Mouse (Mus musculus): ENCODE results near the gene Zfp638. TPM values are rescaled to one million over a fixed set of nuclear protein-coding genes. Genes with fewer than 3 reads are reported as not detected.

Zfp638 gene
- polyA plus RNA-seq, 1 experiment from 2014 or later = 49.0 TPM

GRCm38 (mm10) chr6:83927418-83927817 is 60.5 kb downstream of the Zfp638 start:
- no peak for TF ChIP-seq CTCF (IDR thresholded peaks at IDR 0.05; ENCODE audit: low read depth)
- Histone ChIP-seq H3K9me3 (replicated peaks; ENCODE audit: low read length) (no peaks in the 10 kb centered on the region), H3K4me1 (replicated peaks; ENCODE audit: insufficient read depth, low read length) (no peaks in the 10 kb centered on the region), H3K27me3 (ENCODE audit: insufficient read depth, low read length) (no peaks in the 10 kb centered on the region), H3K4me2 (ENCODE audit: low read length) (no peak overlapping the region), H3K9ac (ENCODE audit: low read depth, low read length) (no peak overlapping the region), H3K27ac (no peak overlapping the region), H3K36me3 (ENCODE audit: insufficient read depth, low read length) (0 out of 2 replicates have a peak, but pooled peaks cover 6% of the 10 kb centered on the region), H3K4me3 (replicated peaks; ENCODE audit: low read depth, low read length) (no peak overlapping the region)
- peak; percentile 71 for DNase-seq (ENCODE audit: low spot score)
- 74% methylated on average over 1 of the region's 1 CpGs for WGBS
- no peak for ATAC-seq (replicated peaks; ENCODE audit: low FRiP score, low read depth)

DNA sequence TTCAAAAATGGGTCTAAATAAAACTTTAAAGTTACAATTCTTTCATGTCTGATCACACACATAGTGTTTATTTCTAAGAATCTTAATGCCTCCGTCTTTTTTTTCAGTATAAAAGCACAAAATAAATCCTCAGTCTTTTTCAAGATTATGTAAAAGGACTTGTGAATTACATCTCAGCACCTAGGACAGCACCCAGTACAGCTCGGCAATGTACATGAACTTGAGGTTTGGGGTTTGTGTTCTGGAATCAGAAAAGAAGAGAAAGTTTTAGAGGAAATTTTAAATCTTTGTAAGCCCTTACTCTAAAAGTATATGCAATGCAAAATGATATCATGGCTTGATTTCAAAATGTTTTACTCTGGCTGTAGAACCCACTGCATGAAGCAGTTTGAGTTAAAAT is 61.3 kb downstream of the Zfp638 start:
- 0 out of 2 replicates have a peak, but pooled peaks cover 6% of the 10 kb centered on the region for H3K36me3 ChIP-seq (ENCODE audit: insufficient read depth, low read length)
- no peak for TF ChIP-seq CTCF (IDR thresholded peaks at IDR 0.05; ENCODE audit: low read depth)
- no peak overlapping the region for H3K27ac ChIP-seq
- no peak overlapping the region for H3K4me3 ChIP-seq (replicated peaks; ENCODE audit: low read depth, low read length)
- DNase-seq (ENCODE audit: low spot score) (peak; percentile 69), ATAC-seq (replicated peaks; ENCODE audit: low FRiP score, low read depth) (no peak)
- H3K9ac ChIP-seq (ENCODE audit: low read depth, low read length) = no peak overlapping the region
- no peaks in the 10 kb centered on the region for H3K9me3 ChIP-seq (replicated peaks; ENCODE audit: low read length)
- H3K4me1 ChIP-seq (replicated peaks; ENCODE audit: insufficient read depth, low read length) = no peaks in the 10 kb centered on the region
- no peaks in the 10 kb centered on the region for H3K27me3 ChIP-seq (ENCODE audit: insufficient read depth, low read length)
- no peak overlapping the region for H3K4me2 ChIP-seq (ENCODE audit: low read length)
- WGBS = 55% methylated on average over 2 of the region's 2 CpGs

DNA sequence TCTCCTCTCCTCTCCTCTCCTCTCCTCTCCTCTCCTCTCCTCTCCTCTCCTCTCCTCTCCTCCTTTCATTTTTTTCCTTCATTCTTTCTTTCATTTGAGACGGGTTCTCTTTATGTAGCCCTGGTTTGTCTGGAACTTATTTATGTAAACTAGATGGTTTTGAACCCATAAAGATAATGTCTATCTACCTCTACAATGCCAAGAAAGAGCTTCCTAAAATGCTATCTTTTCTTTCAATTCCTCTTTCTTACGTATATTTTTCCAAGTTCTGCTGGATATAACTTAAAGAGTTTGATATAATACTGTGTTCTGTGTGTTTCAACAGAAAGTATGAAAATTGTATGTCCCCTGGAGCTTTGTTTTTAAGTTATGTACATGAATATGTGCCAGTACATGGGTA is 72.6 kb downstream of the Zfp638 start:
- Histone ChIP-seq H3K4me2 (ENCODE audit: low read length) (no peak overlapping the region), H3K9me3 (replicated peaks; ENCODE audit: low read length) (no peaks in the 10 kb centered on the region), H3K27me3 (ENCODE audit: insufficient read depth, low read length) (no peaks in the 10 kb centered on the region), H3K9ac (ENCODE audit: low read depth, low read length) (no peak overlapping the region), H3K36me3 (ENCODE audit: insufficient read depth, low read length) (peaks cover 8% of the 10 kb centered on the region; the same call in 1 of the 2 replicates), H3K27ac (no peak overlapping the region), H3K4me1 (replicated peaks; ENCODE audit: insufficient read depth, low read length) (no peaks in the 10 kb centered on the region), H3K4me3 (replicated peaks; ENCODE audit: low read depth, low read length) (no peak overlapping the region)
- DNase-seq (ENCODE audit: low spot score) (no peak), ATAC-seq (replicated peaks; ENCODE audit: low FRiP score, low read depth) (no peak)
- TF ChIP-seq CTCF (IDR thresholded peaks at IDR 0.05; ENCODE audit: low read depth) = no peak
- 93% methylated on average over 2 of the region's 2 CpGs for WGBS

- H3K4me3 ChIP-seq (replicated peaks; ENCODE audit: low read depth, low read length) = no peak overlapping the region
- WGBS = 93% methylated on average over 13 of the region's 13 CpGs
- peaks cover 13% of the 10 kb centered on the region; the same call in 1 of the 2 replicates for H3K36me3 ChIP-seq (ENCODE audit: insufficient read depth, low read length)
- no peak for TF ChIP-seq CTCF (IDR thresholded peaks at IDR 0.05; ENCODE audit: low read depth)
- ATAC-seq (replicated peaks; ENCODE audit: low FRiP score, low read depth) (no peak), DNase-seq (ENCODE audit: low spot score) (no peak)
- no peak overlapping the region for H3K27ac ChIP-seq
- H3K4me1 ChIP-seq (replicated peaks; ENCODE audit: insufficient read depth, low read length) = no peaks in the 10 kb centered on the region
- no peaks in the 10 kb centered on the region for H3K27me3 ChIP-seq (ENCODE audit: insufficient read depth, low read length)
- H3K9ac ChIP-seq (ENCODE audit: low read depth, low read length) = no peak overlapping the region
- H3K4me2 ChIP-seq (ENCODE audit: low read length) = no peak overlapping the region
- H3K9me3 ChIP-seq (replicated peaks; ENCODE audit: low read length) = no peaks in the 10 kb centered on the region
Observed at GRCm38 (mm10) chr6:83942806-83943205, 75.9 kb downstream of the Zfp638 start.

GRCm38 (mm10) chr6:83953603-83954002 is 86.7 kb downstream of the Zfp638 start:
- no peak for ATAC-seq (replicated peaks; ENCODE audit: low FRiP score, low read depth)
- peaks cover 18% of the 10 kb centered on the region for H3K36me3 ChIP-seq (ENCODE audit: insufficient read depth, low read length)
- no peak for DNase-seq (ENCODE audit: low spot score)
- no peak for TF ChIP-seq CTCF (IDR thresholded peaks at IDR 0.05; ENCODE audit: low read depth)
- H3K4me1 ChIP-seq (replicated peaks; ENCODE audit: insufficient read depth, low read length) = no peaks in the 10 kb centered on the region
- no peak overlapping the region for H3K9ac ChIP-seq (ENCODE audit: low read depth, low read length)
- no peaks in the 10 kb centered on the region for H3K9me3 ChIP-seq (replicated peaks; ENCODE audit: low read length)
- H3K27ac ChIP-seq = no peak overlapping the region
- H3K4me3 ChIP-seq (replicated peaks; ENCODE audit: low read depth, low read length) = no peak overlapping the region
- no peaks in the 10 kb centered on the region for H3K27me3 ChIP-seq (ENCODE audit: insufficient read depth, low read length)
- H3K4me2 ChIP-seq (ENCODE audit: low read length) = no peak overlapping the region

DNA sequence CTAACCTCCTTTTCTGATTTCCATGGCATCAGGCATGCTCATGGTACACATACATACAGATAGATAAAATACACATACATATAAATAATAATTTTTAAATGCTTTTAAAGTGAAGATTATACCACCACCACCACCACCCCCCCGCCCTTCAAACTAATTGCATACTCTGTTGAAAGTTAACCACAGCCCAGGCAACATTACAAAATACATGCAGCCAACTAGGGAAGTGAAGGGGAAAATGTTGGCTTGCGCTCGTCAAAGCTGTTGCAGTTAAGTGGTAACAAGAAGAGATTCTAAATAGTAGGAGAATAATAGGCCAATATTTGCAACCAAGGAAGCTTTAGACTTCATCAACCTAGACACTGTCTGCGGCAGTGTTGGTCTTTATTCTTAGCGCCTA is 120.7 kb downstream of the Zfp638 start:
- TF ChIP-seq CTCF (IDR thresholded peaks at IDR 0.05; ENCODE audit: low read depth) = no peak
- DNase-seq (ENCODE audit: low spot score) (no peak), ATAC-seq (replicated peaks; ENCODE audit: low FRiP score, low read depth) (no peak)
- H3K4me1 ChIP-seq (replicated peaks; ENCODE audit: insufficient read depth, low read length) = no peaks in the 10 kb centered on the region
- H3K4me2 ChIP-seq (ENCODE audit: low read length) = no peak overlapping the region
- no peak overlapping the region for H3K9ac ChIP-seq (ENCODE audit: low read depth, low read length)
- no peaks in the 10 kb centered on the region for H3K27me3 ChIP-seq (ENCODE audit: insufficient read depth, low read length)
- no peak overlapping the region for H3K4me3 ChIP-seq (replicated peaks; ENCODE audit: low read depth, low read length)
- WGBS = 94% methylated on average over 5 of the region's 5 CpGs
- H3K36me3 ChIP-seq (ENCODE audit: insufficient read depth, low read length) = peaks cover 34% of the 10 kb centered on the region
- no peak overlapping the region for H3K27ac ChIP-seq
- no peaks in the 10 kb centered on the region for H3K9me3 ChIP-seq (replicated peaks; ENCODE audit: low read length)

- 88% methylated on average over 1 of the region's 1 CpGs for WGBS
- no peak for ATAC-seq (replicated peaks; ENCODE audit: low FRiP score, low read depth)
- TF ChIP-seq CTCF (IDR thresholded peaks at IDR 0.05; ENCODE audit: low read depth) = no peak
Observed at GRCm38 (mm10) chr6:84002716-84003115, 135.8 kb downstream of the Zfp638 start.

More at GRCm38 (mm10) chr6:84002716-84003115, 135.8 kb downstream of the Zfp638 start:
- Histone ChIP-seq H3K9me3 (replicated peaks; ENCODE audit: low read length) (no peaks in the 10 kb centered on the region), H3K27me3 (ENCODE audit: insufficient read depth, low read length) (no peaks in the 10 kb centered on the region), H3K27ac (no peak overlapping the region), H3K9ac (ENCODE audit: low read depth, low read length) (no peak overlapping the region), H3K4me2 (ENCODE audit: low read length) (no peak overlapping the region), H3K4me1 (replicated peaks; ENCODE audit: insufficient read depth, low read length) (no peaks in the 10 kb centered on the region), H3K4me3 (replicated peaks; ENCODE audit: low read depth, low read length) (no peak overlapping the region), H3K36me3 (ENCODE audit: insufficient read depth, low read length) (no peaks in the 10 kb centered on the region)
- DNase-seq (ENCODE audit: low spot score) = no peak
